ENCODE assay signal across 8 mouse cellular contexts in the genomic region with DNA sequence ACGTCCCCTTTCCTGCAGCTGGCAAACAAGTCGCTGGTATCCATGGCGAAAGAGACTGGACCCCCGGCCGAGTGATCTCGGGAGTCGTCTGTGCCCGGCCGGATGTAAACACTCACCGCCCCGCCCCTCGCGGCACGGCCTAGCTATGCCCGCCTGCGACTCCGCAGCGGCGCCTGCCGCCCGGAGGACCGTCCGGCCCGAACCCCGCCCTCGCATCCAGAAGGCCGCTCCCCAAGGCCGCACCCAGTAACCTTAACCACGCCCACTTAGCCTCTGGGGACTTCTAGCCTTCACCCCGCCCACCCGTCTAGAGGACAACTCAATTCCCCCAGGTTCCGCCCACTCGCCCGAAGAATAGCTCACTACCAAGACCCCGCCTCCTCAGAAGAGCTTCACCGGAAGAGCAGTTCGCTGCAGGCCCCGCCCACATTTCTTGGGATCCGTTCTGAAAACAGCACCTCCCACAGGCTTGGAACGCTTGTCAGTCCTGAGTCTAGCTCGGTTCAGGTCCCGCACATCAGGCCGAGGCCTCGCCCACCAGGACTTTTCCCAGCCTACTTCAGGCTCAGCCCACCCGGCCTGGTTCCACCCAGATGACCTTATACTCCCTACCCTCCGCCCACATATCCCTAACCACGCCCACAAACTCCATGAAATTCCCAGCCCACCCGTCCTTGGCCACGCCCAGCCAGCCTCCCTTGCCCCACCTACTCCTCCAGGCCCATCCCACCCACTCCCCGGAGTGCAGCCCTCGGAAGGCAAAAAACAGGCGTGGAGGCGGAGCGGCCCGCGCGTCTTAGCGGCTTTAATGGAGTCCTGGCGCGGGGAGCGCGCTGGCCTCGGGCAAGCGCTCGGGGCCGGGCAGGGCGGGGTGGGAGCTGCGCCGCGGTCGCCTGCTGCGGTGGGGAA. TPM values are rescaled to one million over a fixed set of nuclear protein-coding genes. Genes with fewer than 3 reads are reported as not detected.
A peak's percentile ranks its signal among the peaks of the same experiment; 100 is the strongest.
DNase-seq lines count a peak whose midpoint lies in the region; ATAC-seq and TF ChIP-seq lines count a peak whose summit lies in the region.

TSS of gene Abtb1 (minus strand) at position 204 of the 909 bp plus-strand sequence.

- peaks cover 17% of the 10 kb centered on the region; the same call in 1 of the 2 replicates for H3K36me3 ChIP-seq in hindbrain, postnatal 0 days (ENCODE audit: insufficient read depth, low read length)

- peaks cover 10% of the 10 kb centered on the region for H3K4me1 ChIP-seq in hindbrain, postnatal 0 days (ENCODE audit: insufficient read depth, low read length)

- H3K9me3 ChIP-seq in hindbrain, postnatal 0 days (ENCODE audit: low read length): no peaks in the 10 kb centered on the region

- peak within 1 kb of the TSS; percentile 73 for H3K9ac ChIP-seq in hindbrain, postnatal 0 days (replicated peaks; ENCODE audit: low read length)

- intact Hi-C loops in gastrocnemius, adult 2 months (cut with DNase I): no loop called here
- intact Hi-C loops in left cerebral cortex, adult 2 months (cut with DNase I): no loop called here

- H3K27ac ChIP-seq in gastrocnemius, adult 2 months: peak within 1 kb of the TSS; percentile 97
- peak within 1 kb of the TSS; percentile 81 for H3K27ac ChIP-seq in hindbrain, postnatal 0 days
- H3K27ac ChIP-seq in left cerebral cortex, adult 2 months: peak within 1 kb of the TSS; percentile 94

- WGBS in hindbrain, postnatal 0 days: under 1% methylated on average over 71 of the region's 72 CpGs

- H3K4me2 ChIP-seq in hindbrain, postnatal 0 days (ENCODE audit: low read depth, low read length): peak within 1 kb of the TSS; percentile 84

- ATAC-seq in common myeloid progenitor, adult 5-6 weeks (replicated peaks; ENCODE audit: low read depth, poor library complexity, severe bottlenecking): peak; percentile 77
- peak; percentile 94 for ATAC-seq in hindbrain, postnatal 0 days
- ATAC-seq in megakaryocyte, adult 5-6 weeks (ENCODE audit: poor library complexity, severe bottlenecking): peak; percentile 80

- peak within 1 kb of the TSS; percentile 93 for H3K4me3 ChIP-seq in gastrocnemius, adult 2 months
- H3K4me3 ChIP-seq in hindbrain, postnatal 0 days (ENCODE audit: low read length): peak within 1 kb of the TSS; percentile 61
- H3K4me3 ChIP-seq in left cerebral cortex, adult 2 months: peak within 1 kb of the TSS; percentile 93

- DNase-seq in ZHBTc4 (ENCODE audit: low read depth, low spot score): peak; percentile 100
- DNase-seq in gastrocnemius, adult 2 months: peak; percentile 99
- DNase-seq in hindbrain, postnatal 0 days (ENCODE audit: low spot score): peak; percentile 100
- DNase-seq in left cerebral cortex, adult 2 months (ENCODE audit: extremely low spot score in 1 of 2, low spot score in 2 of 2): peak; percentile 97 to 98
- peak; percentile 98 for DNase-seq in right cerebral cortex, adult 2 months (ENCODE audit: low spot score in 2 of 2)
- peak; percentile 100 for DNase-seq in urinary bladder, postnatal 14 days (ENCODE audit: low spot score)

- peak; percentile 76 for TF ChIP-seq CTCF in gastrocnemius, adult 2 months (IDR thresholded peaks at IDR 0.05)
- peak; percentile 45 for TF ChIP-seq CTCF in hindbrain, postnatal 0 days (IDR thresholded peaks at IDR 0.05; ENCODE audit: low read depth)
- TF ChIP-seq CTCF in left cerebral cortex, adult 2 months (IDR thresholded peaks at IDR 0.05): peak; percentile 61

- no peaks in the 10 kb centered on the region for H3K27me3 ChIP-seq in hindbrain, postnatal 0 days (ENCODE audit: insufficient read depth, low read length)

RNA-seq across cellular contexts. Expression of gene Abtb1, which starts in this region (rescaled TPM):
- 20.7 and 46.4 TPM in 2 replicates for total RNA-seq in common myeloid progenitor, adult 5-6 weeks (2017)
- 10 to 100 TPM; 16.9 to 22.7 TPM for total RNA-seq in gastrocnemius, adult 2 months (2021)
- total RNA-seq in hindbrain, postnatal 0 days (2014; rRNA removed): 62.6 and 78.9 TPM in 2 replicates
- polyA plus RNA-seq in hindbrain, postnatal 0 days (2015; fragmentation: Nextera tagmentation; extraction: Ambion mirVana): 31.5 and 34.8 TPM in 2 replicates
- 10 to 100 TPM; 39.7 to 40.5 TPM for total RNA-seq in left cerebral cortex, adult 2 months (2021)
- 22.8 TPM in 2 replicates for total RNA-seq in megakaryocyte, adult 5-6 weeks (2015)
- total RNA-seq in megakaryocyte, adult 5-6 weeks (2017): 104 TPM in 2 replicates

Comparison
In these comparisons a context has a peak if more than half of its experiments do, and no peak if none do; other contexts are left out.
1. Peak in every context shown above with its lines: DNase-seq, ATAC-seq, H3K4me3 ChIP-seq and H3K27ac ChIP-seq.